Mouse (Mus musculus): ENCODE measurements around the gene Stpg4.

DNA sequence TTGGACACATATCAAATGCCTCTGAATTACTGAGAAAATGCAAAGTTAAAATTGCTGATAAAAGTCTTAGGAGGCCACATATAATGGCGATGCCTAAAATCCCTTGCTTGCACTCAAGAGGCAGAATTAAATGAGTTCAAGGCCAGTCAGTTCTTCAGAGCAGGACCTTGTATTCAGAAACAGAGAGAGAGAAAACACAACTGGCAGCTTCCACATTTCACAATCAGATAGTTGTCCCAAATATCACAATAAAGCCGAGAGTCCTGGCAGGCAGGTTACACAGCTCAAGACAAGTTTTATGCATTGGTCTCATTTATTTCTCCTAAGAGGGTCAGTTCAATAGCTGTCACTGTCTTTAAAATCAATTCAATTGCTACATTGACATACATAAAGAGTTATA lies 14.0 kb upstream of the Stpg4 start:
- TF ChIP-seq POLR2A (IDR thresholded peaks at IDR 0.05; ENCODE audit: borderline replicate concordance, extremely low read depth, insufficient read depth, insufficient read length, poor library complexity, severe bottlenecking) (no peak), CTCF (IDR thresholded peaks at IDR 0.05; ENCODE audit: borderline replicate concordance, extremely low read depth, insufficient read depth, insufficient read length) (no peak)
